In the genomic region with DNA sequence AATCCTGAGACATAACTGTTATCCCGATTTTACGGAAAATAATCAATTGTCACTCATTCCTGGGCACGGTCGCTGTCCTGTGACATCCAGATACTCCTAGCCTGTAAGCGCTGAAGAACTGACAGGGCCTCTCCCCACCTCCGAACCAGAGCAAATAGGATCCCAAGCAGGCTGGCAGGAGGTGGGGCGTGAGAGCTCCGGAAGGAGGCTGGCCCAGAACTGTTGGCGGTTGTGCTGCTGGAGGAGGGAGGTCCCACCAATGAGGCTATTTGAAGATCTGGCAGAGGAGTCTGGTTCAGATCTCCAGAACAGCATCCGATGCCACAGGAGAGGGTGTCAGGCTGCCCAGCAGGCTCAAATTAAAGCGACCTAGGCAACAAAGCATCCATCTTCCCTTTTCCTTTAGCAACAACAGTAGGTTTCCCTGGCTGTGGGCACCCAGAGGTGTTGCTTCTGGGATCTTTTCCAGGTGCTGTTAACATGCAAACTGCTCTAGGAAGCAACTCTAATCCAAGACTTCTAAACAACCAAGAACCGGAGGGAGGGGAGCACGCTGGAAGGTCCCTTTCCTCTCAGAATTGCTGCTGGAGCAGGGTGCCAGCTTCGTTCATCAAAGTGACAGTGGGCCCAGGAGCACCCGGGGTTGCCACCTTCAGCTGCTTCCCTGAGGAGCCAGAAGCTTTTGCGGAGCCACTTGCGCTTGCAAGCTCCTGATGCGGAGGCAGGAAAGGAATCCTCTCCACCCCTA, we compare ENCODE assay signal across 7 mouse cellular contexts. TPM values are rescaled to one million over a fixed set of nuclear protein-coding genes. Genes with fewer than 3 reads are reported as not detected.
DNase-seq lines count a peak whose midpoint lies in the region; TF ChIP-seq lines count a peak whose summit lies in the region.

No protein-coding gene starts in this region.

- peak overlapping the region; percentile 89 for H3K27ac ChIP-seq in cortical plate, adult 2 months (ENCODE audit: insufficient read depth, low read length)

- peaks cover 14% of the 10 kb centered on the region for H3K4me1 ChIP-seq in cortical plate, adult 2 months (ENCODE audit: control insufficient read depth, insufficient read depth, low read length)
- peaks cover 63% of the 10 kb centered on the region for H3K4me1 ChIP-seq in megakaryocyte, embryonic 14.5 days

- TF ChIP-seq POLR2A in cortical plate, adult 2 months (IDR thresholded peaks at IDR 0.05; ENCODE audit: extremely low read depth, insufficient read depth, low read length), result peak; percentile 96

- H3K27me3 ChIP-seq in megakaryocyte, embryonic 14.5 days (replicated peaks), result no peaks in the 10 kb centered on the region

- no peak for TF ChIP-seq CTCF in cortical plate, adult 2 months (IDR thresholded peaks at IDR 0.05; ENCODE audit: extremely low read depth, insufficient read depth, low read length)

- DNase-seq in adrenal gland, adult 18-20 months (ENCODE audit: low spot score in 2 of 2), result peak; percentile 68 to 71
- peak; percentile 77 to 84 for DNase-seq in gastrocnemius, adult 8-10 months (ENCODE audit: low spot score in 2 of 2)
- DNase-seq in induced T-regulatory cell, adult 2 months (ENCODE audit: low read depth), result peak; percentile 96
- DNase-seq in left cerebral cortex, adult 9 months (ENCODE audit: low spot score in 2 of 2), result peak; percentile 90 to 91
- peak; percentile 81 for DNase-seq in right cerebral cortex, postnatal 14 days

- peaks cover 62% of the 10 kb centered on the region for H3K36me3 ChIP-seq in megakaryocyte, embryonic 14.5 days (replicated peaks; ENCODE audit: low read length)

- H3K9me3 ChIP-seq in megakaryocyte, embryonic 14.5 days, result no peaks in the 10 kb centered on the region

- H3K4me3 ChIP-seq in cortical plate, adult 2 months (ENCODE audit: insufficient read depth, low read length), result peak overlapping the region; percentile 69
- peak overlapping the region; percentile 93 for H3K4me3 ChIP-seq in megakaryocyte, embryonic 14.5 days (replicated peaks)

RNA-seq across cellular contexts. Expression of a gene that starts 0.7 kb away (rescaled TPM):
- 10 to 100 TPM; 29.6 to 35.8 TPM for total RNA-seq in adrenal gland, adult 18-20 months (2021)
- 89.1 and 99.2 TPM in 2 replicates for polyA plus RNA-seq in cortical plate, adult 2 months (2012; rRNA removed)
- total RNA-seq in gastrocnemius, adult 8-10 months (2022), result 10 to 100 TPM; 27.9 to 33.0 (median 30.8) TPM
- polyA plus RNA-seq in megakaryocyte, embryonic 14.5 days (2012; ENCODE audit: insufficient read depth, low replicate concordance), result 32.9 and 39.7 TPM in 2 replicates

RNA-seq across cellular contexts. Expression of a gene that starts 5.6 kb away (rescaled TPM):
- total RNA-seq in adrenal gland, adult 18-20 months (2021), result 10 to 100 TPM; 27.0 to 28.6 TPM
- polyA plus RNA-seq in cortical plate, adult 2 months (2012; rRNA removed), result 34.9 and 35.4 TPM in 2 replicates
- 10 to 100 TPM in 1 of 4 experiments, 1 to 10 TPM in 3; 7.3 to 11.4 (median 8.7) TPM for total RNA-seq in gastrocnemius, adult 8-10 months (2022)
- 9.7 TPM in 1 of 2 replicates, not detected in the other for polyA plus RNA-seq in megakaryocyte, embryonic 14.5 days (2012; ENCODE audit: insufficient read depth, low replicate concordance)

RNA-seq across cellular contexts. Expression of a gene that starts 10.4 kb away (rescaled TPM):
- total RNA-seq in adrenal gland, adult 18-20 months (2021), result 1 to 10 TPM; 1.5 to 1.7 TPM
- 11.1 and 11.3 TPM in 2 replicates for polyA plus RNA-seq in cortical plate, adult 2 months (2012; rRNA removed)
- 1 to 10 TPM in 3 of 4 experiments, under 1 TPM in 1; 0.46 to 1.2 (median 1.1) TPM for total RNA-seq in gastrocnemius, adult 8-10 months (2022)
- 0.46 TPM in 1 of 2 replicates, not detected in the other for polyA plus RNA-seq in megakaryocyte, embryonic 14.5 days (2012; ENCODE audit: insufficient read depth, low replicate concordance)

RNA-seq across cellular contexts. Expression of a gene that starts 16.4 kb away (rescaled TPM):
- 10 to 100 TPM; 63.5 to 69.2 TPM for total RNA-seq in adrenal gland, adult 18-20 months (2021)
- 32.2 and 33.4 TPM in 2 replicates for polyA plus RNA-seq in cortical plate, adult 2 months (2012; rRNA removed)
- 10 to 100 TPM; 10.9 to 20.3 (median 15.6) TPM for total RNA-seq in gastrocnemius, adult 8-10 months (2022)
- polyA plus RNA-seq in megakaryocyte, embryonic 14.5 days (2012; ENCODE audit: insufficient read depth, low replicate concordance), result 17.9 and 24.0 TPM in 2 replicates

RNA-seq across cellular contexts. Expression of a gene that starts 24.0 kb away (rescaled TPM):
- 100 to 1,000 TPM in 1 of 2 experiments, 10 to 100 TPM in 1; 84.9 to 105 TPM for total RNA-seq in adrenal gland, adult 18-20 months (2021)
- polyA plus RNA-seq in cortical plate, adult 2 months (2012; rRNA removed), result 143 and 148 TPM in 2 replicates
- total RNA-seq in gastrocnemius, adult 8-10 months (2022), result 10 to 100 TPM; 25.9 to 37.5 (median 29.7) TPM
- 305 and 342 TPM in 2 replicates for polyA plus RNA-seq in megakaryocyte, embryonic 14.5 days (2012; ENCODE audit: insufficient read depth, low replicate concordance)

Comparison
In these comparisons a context has a peak if more than half of its experiments do, and no peak if none do; other contexts are left out.
1. Peak in every context shown above with its lines: DNase-seq, H3K4me3 ChIP-seq and H3K27ac ChIP-seq.